Mouse (Mus musculus): ENCODE measurements around the gene Cfap46. TPM values are rescaled to one million over a fixed set of nuclear protein-coding genes. Genes with fewer than 3 reads are reported as not detected.
A peak's percentile ranks its signal among the peaks of the same experiment; 100 is the strongest.

Gene Cfap46
- polyA plus RNA-seq, 1 experiment from 2014 or later: 1.0 TPM

DNA sequence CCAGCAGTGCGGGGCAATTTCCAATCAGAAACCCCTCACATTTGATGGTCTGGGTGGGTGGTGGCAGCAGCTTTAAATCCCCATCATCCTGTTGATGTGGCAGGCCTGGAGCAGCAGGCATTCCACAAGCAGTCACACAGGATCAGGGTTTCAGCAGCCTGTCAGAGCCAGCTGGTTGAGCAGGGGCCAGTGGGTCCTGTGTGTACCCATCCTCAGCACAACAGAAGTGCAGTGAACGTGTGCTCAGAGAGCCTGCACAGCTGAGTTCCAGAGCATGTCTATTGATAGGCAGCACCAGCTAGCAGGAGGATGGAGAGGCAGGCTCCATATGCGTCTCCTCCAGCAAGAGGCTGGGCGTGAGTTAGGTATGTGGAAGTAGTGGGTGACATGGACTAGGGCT, 120.2 kb downstream of the Cfap46 start:
- Histone ChIP-seq H3K9me3 (ENCODE audit: control insufficient read depth, low read length) (no peaks in the 10 kb centered on the region), H3K27me3 (ENCODE audit: control insufficient read depth, insufficient read depth, low read length) (peaks cover 19% of the 10 kb centered on the region), H3K9ac (ENCODE audit: low read depth, low read length) (no peak overlapping the region), H3K4me1 (replicated peaks; ENCODE audit: control insufficient read depth, insufficient read depth, low read length) (no peaks in the 10 kb centered on the region), H3K36me3 (ENCODE audit: control insufficient read depth, insufficient read depth, low read length) (no peaks in the 10 kb centered on the region), H3K4me2 (replicated peaks; ENCODE audit: low read depth, low read length) (no peak overlapping the region), H3K4me3 (ENCODE audit: low read depth, low read length) (no peak overlapping the region), H3K27ac (ENCODE audit: low read depth, low read length) (0 out of 2 replicates have a peak overlapping the region, but pooled peaks have one; percentile 36)
- 67% methylated on average over 4 of the region's 4 CpGs for WGBS
- DNase-seq (ENCODE audit: low spot score) (peak; percentile 7), ATAC-seq (ENCODE audit: low FRiP score) (no peak)

DNA sequence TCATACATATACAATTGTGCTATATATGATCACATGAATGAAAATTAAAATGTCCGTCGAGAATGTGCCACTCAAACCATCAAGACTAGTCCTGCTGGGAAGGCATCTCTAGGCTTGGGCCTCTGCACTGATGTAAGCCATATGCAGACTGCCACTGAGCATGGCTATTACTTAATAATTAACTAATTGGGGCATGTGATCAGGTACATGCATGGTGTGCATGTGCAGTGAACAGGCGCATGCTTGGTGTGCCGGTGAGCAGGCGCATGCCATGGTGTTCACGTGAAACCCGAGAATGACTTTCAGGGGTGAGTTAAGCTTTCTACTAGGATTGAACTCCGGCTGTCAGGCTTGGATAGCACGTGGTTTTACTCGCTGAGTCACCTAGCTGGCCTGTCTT, 124.0 kb downstream of the Cfap46 start:
- ATAC-seq (ENCODE audit: low FRiP score) (no peak), DNase-seq (ENCODE audit: low spot score) (no peak)
- H3K9me3 ChIP-seq (ENCODE audit: control insufficient read depth, low read length): no peaks in the 10 kb centered on the region
- H3K9ac ChIP-seq (ENCODE audit: low read depth, low read length): no peak overlapping the region
- H3K27ac ChIP-seq (ENCODE audit: low read depth, low read length): no peak overlapping the region
- H3K4me3 ChIP-seq (ENCODE audit: low read depth, low read length): no peak overlapping the region
- 91% methylated on average over 10 of the region's 10 CpGs for WGBS
- H3K36me3 ChIP-seq (ENCODE audit: control insufficient read depth, insufficient read depth, low read length): no peaks in the 10 kb centered on the region
- H3K4me2 ChIP-seq (replicated peaks; ENCODE audit: low read depth, low read length): no peak overlapping the region
- H3K4me1 ChIP-seq (replicated peaks; ENCODE audit: control insufficient read depth, insufficient read depth, low read length): no peaks in the 10 kb centered on the region
- H3K27me3 ChIP-seq (ENCODE audit: control insufficient read depth, insufficient read depth, low read length): peaks cover 40% of the 10 kb centered on the region

DNA sequence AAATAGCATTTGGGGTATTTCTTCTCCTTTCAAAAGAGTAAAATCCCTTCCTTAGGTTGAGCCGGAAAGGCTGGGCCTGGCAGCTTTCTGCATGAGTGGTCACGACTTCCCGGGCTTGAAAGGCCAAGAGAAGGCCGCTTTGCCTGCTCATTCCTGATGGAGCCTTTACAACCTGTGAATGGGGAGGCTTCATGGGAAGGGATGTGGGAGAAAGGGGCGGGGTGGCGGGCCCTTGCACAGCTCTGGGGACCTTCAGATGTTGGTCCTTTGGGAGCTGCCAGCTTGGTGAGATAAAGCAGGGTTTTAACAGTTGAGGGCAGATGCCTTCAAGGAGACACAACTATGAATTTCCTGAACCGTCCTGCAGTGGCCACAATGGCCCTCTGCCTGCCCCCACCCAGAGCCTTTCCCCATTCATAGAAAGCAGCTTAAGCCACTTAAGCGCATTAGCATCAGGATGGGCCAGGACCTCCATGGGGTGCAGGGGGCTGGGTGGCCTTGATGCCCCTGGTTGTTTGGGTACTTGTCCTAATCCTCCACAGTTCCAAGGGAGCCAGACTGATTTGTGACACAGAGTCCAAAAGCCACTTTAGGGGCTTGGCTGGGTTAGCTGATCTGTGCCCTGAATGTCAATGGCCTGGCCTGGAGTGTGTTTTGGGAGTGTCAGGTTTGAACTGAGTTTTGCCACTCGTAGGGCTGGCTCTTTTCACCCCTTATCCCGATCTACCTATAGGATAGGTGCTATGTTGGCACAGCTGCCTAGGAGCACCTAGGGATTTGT, 126.7 kb downstream of the Cfap46 start:
- 0 out of 2 replicates have a peak overlapping the region, but pooled peaks have one; percentile 42 for H3K27ac ChIP-seq (ENCODE audit: low read depth, low read length)
- DNase-seq (ENCODE audit: low spot score) (peak; percentile 19), ATAC-seq (ENCODE audit: low FRiP score) (peak; percentile 47; the same call in 1 of the 2 replicates)
- H3K27me3 ChIP-seq (ENCODE audit: control insufficient read depth, insufficient read depth, low read length): peaks cover 55% of the 10 kb centered on the region
- H3K36me3 ChIP-seq (ENCODE audit: control insufficient read depth, insufficient read depth, low read length): no peaks in the 10 kb centered on the region
- no peak overlapping the region for H3K4me2 ChIP-seq (replicated peaks; ENCODE audit: low read depth, low read length)
- no peaks in the 10 kb centered on the region for H3K9me3 ChIP-seq (ENCODE audit: control insufficient read depth, low read length)
- H3K9ac ChIP-seq (ENCODE audit: low read depth, low read length): no peak overlapping the region
- no peaks in the 10 kb centered on the region for H3K4me1 ChIP-seq (replicated peaks; ENCODE audit: control insufficient read depth, insufficient read depth, low read length)
- 28% methylated on average over 10 of the region's 10 CpGs for WGBS
- no peak overlapping the region for H3K4me3 ChIP-seq (ENCODE audit: low read depth, low read length)

- ATAC-seq (ENCODE audit: low FRiP score): peak; percentile 40; the same call in 1 of the 2 replicates
Measured at GRCm38 (mm10) chr7:139556331-139556730, 127.3 kb downstream of the Cfap46 start.

GRCm38 (mm10) chr7:139551519-139551918, 132.1 kb downstream of the Cfap46 start:
- Histone ChIP-seq H3K4me1 (replicated peaks; ENCODE audit: control insufficient read depth, insufficient read depth, low read length) (peaks cover 2% of the 10 kb centered on the region; the same call in 1 of the 2 replicates), H3K36me3 (ENCODE audit: control insufficient read depth, insufficient read depth, low read length) (no peaks in the 10 kb centered on the region), H3K27me3 (ENCODE audit: control insufficient read depth, insufficient read depth, low read length) (peaks cover 75% of the 10 kb centered on the region), H3K4me2 (replicated peaks; ENCODE audit: low read depth, low read length) (no peak overlapping the region), H3K9ac (ENCODE audit: low read depth, low read length) (no peak overlapping the region), H3K27ac (ENCODE audit: low read depth, low read length) (no peak overlapping the region), H3K4me3 (ENCODE audit: low read depth, low read length) (no peak overlapping the region), H3K9me3 (ENCODE audit: control insufficient read depth, low read length) (no peaks in the 10 kb centered on the region)
- peak; percentile 45; the same call in 1 of the 2 replicates for ATAC-seq (ENCODE audit: low FRiP score)
- 37% methylated on average over 2 of the region's 2 CpGs for WGBS
- no peak for DNase-seq (ENCODE audit: low spot score)

More at GRCm38 (mm10) chr7:139556331-139556730, 127.3 kb downstream of the Cfap46 start:
- DNase-seq (ENCODE audit: low spot score): peak; percentile 57
- Histone ChIP-seq H3K9me3 (ENCODE audit: control insufficient read depth, low read length) (no peaks in the 10 kb centered on the region), H3K9ac (ENCODE audit: low read depth, low read length) (no peak overlapping the region), H3K4me1 (replicated peaks; ENCODE audit: control insufficient read depth, insufficient read depth, low read length) (0 out of 2 replicates have a peak, but pooled peaks cover 2% of the 10 kb centered on the region), H3K27ac (ENCODE audit: low read depth, low read length) (0 out of 2 replicates have a peak overlapping the region, but pooled peaks have one; percentile 17), H3K27me3 (ENCODE audit: control insufficient read depth, insufficient read depth, low read length) (peaks cover 57% of the 10 kb centered on the region), H3K4me3 (ENCODE audit: low read depth, low read length) (no peak overlapping the region), H3K36me3 (ENCODE audit: control insufficient read depth, insufficient read depth, low read length) (no peaks in the 10 kb centered on the region), H3K4me2 (replicated peaks; ENCODE audit: low read depth, low read length) (no peak overlapping the region)
- WGBS: 34% methylated on average over 5 of the region's 5 CpGs

Other genes with a start within 250 kb of the Cfap46 start
- 21.1 and 21.5 TPM in 2 replicates for gene Nkx6-2, start 101.0 kb downstream of the Cfap46 start, polyA plus RNA-seq (2014; fragmentation: Nextera tagmentation; extraction: Ambion mirVana)
- 14.4 and 16.4 TPM in 2 replicates for gene Adgra1, start 150.4 kb upstream of the Cfap46 start, polyA plus RNA-seq (2014; fragmentation: Nextera tagmentation; extraction: Ambion mirVana)
- gene Kndc1, start 210.9 kb upstream of the Cfap46 start, polyA plus RNA-seq (2014; fragmentation: Nextera tagmentation; extraction: Ambion mirVana): 1.2 and 1.4 TPM in 2 replicates

Data from hindbrain, embryonic 11.5 days (tissue).